Mouse (Mus musculus) spleen, adult 18-20 months (tissue): ENCODE measurements around the gene Gtf2h1.

Experiments
- DNase-seq, 2 experiments: peaks; one replicate each; pipeline ENCODE4 v3.0.0; 2022; ENCODE audit warnings: mixed read lengths in 2 of 2

The Gtf2h1 gene

GRCm38 (mm10) chr7:46853365-46853764 lies 57.5 kb downstream of the Gtf2h1 start:
- DNase-seq: no peak

GRCm38 (mm10) chr7:46855866-46856560 lies 60.1 kb downstream of the Gtf2h1 start:
- DNase-seq: no peak

- DNase-seq: no peak
Observed at GRCm38 (mm10) chr7:46857436-46857835, 61.5 kb downstream of the Gtf2h1 start.

DNA sequence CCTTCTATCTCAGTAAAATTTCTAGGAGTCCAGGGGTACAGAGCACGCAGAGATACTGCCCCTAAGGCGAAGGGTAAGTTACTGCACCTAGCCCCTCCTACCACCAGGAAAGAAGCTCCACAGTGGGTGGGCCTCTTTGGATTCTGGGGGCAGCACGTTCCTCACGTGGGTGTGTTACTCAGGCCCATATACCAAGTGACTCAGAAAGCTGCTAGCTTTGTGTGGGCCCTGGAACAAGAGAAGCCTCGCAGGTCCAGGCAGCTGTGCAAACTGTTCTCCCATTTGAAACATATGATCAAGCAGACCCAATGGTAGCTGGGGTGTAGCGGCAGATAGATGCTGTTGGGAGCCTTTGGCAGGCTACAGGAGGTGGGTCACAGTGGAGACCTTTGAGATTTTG lies 63.1 kb downstream of the Gtf2h1 start:
- no peak for DNase-seq

DNA sequence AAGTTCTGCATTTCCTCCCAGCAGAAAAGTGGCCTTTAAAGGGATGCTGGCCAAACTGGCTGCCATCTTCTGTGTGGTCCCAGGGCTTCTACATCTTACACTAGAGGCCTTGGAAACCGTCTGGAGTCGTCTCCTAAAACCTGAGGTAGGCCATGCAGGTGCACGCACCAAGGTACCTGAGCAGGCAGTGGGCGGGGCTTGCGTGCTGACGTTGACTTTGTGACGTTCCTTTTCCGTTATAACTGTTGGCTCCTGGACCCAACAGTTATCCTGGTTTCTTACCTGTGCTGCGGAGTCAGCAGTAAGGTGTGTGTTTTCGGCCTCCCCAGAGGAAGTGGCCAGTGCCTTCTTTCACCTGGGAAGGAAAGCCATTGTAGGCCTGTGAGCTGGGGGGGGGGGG lies 65.1 kb downstream of the Gtf2h1 start, which contains the start of gene Ldhc:
Ldhc (plus strand) TSS at position 208 of the 400 bp plus-strand sequence.
- DNase-seq: no peak

DNA sequence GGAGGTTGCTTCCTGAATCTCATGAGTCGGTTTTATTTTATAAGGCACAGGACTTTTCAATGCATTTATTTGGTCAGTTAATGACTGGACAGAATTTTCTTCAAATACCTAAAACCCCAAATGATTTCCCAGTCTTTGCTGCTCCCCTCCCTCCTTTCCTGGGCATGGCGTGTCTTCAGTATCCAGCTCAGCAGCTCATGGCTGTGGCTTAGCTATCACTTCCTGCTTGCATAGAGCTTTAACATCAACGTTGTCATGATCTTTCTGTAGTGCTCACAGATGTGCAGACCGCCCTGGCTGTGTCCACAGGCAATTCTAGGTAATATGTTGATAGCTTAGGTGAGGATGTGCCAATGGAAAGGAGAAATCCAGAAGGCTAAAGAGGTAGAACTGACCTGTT lies 76.1 kb downstream of the Gtf2h1 start:
- no peak for DNase-seq
